Mouse (Mus musculus) induced T-regulatory cell, adult 2 months (primary cell): ENCODE data around the gene Ankrd60.
A peak's percentile ranks its signal among the peaks of the same experiment; 100 is the strongest.

Source experiments
- DNase-seq: peaks from one replicate; pipeline ENCODE4 v3.0.0-alpha.2; 2012; ENCODE audit warnings: low read depth

Ankrd60 gene

DNA sequence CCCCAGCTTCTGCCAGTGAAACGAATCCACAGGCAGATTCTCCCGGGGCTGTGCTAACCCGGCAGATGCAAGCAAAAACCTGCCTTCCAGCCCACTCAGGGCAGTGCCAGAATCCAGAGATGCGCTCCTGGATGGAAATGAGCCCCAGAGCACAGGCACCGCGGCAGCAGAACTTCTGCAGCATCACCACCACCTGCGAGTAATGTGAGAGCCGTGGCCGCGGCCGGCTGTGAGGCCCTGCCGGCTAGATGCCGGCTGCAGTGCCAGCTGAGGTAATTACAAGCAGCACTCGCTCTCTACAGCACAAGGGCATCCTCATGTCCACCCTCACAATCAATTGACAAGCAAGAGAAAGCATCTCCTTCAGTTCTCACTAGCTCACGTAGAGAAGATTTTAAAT lies 6.2 kb upstream of the Ankrd60 start:
- DNase-seq = peak; percentile 37

DNA sequence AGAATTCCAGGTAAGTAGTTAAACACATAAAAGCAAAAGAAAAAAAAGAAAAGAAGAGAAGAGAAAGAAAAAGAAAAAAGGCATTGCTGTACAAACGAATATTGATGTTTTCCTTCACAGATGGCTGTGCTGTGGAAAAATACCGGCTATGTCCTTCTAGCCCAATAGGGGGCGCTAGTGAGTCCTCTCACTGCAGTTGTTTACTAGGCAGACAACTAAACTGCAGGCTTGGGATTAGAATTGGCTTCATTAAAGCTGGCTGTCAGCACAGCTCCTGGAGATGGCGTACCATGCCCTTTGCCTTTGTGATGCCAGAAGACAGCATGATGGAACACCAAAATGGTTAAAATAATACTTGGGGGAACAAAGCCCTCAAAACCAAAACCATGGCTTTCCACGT lies 5.3 kb upstream of the Ankrd60 start:
- DNase-seq = peak; percentile 79

GRCm38 (mm10) chr2:173582903-173583302 lies 4.7 kb upstream of the Ankrd60 start:
- peak; percentile 21 for DNase-seq

DNA sequence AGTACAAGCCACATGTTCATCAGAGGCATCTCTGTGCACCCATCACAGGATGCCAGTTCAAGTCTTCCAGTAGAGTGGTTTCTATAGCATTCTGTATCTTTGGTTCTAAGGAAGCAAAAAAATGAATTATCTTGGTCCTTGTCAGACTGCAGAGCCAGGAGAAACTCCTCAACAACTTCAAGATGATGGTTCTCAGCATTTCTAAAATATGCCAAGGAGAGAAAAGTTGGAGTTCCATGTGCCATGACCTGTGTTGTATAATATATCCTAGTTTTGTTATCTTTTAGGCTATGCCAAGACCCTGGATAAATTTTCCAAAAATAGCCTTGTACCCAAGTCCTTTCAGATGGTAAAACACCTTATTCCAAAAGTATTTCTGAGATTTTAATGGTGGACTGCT lies 2.9 kb upstream of the Ankrd60 start:
- DNase-seq = peak; percentile 18

- DNase-seq = no peak
Measured at GRCm38 (mm10) chr2:173578595-173578994, 430 bp upstream of the Ankrd60 start.

DNA sequence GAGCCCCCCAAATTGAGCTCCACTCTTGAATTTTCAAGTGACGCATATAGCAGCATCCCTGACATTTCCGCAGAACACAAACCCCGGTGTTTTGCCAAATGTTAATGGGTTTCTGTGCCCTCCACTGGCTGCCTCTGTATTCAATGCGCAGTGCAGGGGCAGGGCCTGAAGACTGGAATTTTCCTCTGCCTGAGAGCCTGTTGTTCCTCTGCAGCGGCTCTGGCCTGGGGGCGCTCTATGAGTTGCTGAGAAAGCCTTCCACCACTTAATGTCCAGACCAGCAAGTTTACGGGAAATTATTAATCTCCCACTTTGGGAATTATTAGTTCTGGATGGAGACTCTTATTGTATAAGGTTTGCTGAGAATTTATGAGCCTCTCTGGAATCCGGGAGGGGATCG lies 14.0 kb downstream of the Ankrd60 start:
- DNase-seq = no peak

- no peak for DNase-seq
Measured at GRCm38 (mm10) chr2:173563336-173563735, 14.8 kb downstream of the Ankrd60 start.

DNA sequence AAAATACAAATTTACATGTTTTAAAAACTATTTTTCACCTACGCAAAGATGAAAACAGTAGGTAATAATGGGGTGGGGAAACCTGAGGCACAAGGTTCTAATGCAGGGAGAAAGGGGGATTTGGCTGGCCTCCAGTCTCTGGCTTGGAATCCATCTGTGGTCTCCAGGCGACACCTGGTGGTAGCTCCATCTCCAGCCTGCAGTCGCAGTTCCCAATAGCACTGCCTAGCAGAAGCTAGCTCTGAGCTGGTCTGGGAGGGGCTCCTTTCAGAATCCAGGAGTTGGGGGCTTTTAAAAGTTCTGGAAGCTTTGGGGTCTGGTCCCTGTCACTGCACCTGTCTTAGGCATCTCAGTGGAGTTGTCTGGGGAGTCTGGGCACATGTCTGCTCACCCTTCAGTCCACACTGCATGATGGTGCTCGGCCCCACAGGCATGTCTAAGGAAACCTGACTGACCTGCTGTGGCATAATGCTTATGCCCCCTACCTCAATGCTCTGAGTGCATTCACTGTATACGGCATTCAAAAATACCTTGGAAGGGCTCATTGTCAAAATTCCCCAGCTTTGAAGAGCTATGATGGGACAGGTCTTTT lies 16.2 kb downstream of the Ankrd60 start:
- peak; percentile 71 for DNase-seq

GRCm38 (mm10) chr2:173558754-173559396 lies 19.3 kb downstream of the Ankrd60 start:
- no peak for DNase-seq

DNA sequence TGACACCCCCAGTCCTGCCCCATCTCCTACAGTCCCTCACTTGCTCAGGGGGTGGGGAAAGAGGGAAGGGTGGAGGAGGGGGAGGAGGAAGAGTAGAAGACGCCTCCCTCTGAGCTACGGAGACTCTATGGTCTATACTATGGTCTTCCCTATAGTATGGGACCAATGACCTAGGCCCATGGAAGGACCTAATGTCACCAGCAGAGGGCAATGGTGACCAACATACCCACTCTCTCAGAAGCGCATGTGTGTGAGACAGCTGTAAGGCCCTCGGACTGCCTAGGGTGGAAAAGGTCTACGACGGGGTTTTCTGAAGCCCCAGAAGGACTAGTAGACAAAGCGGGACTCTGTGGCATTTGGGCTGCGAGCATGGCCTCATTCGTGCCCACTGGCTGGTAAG lies 24.3 kb downstream of the Ankrd60 start:
- peak; percentile 77 for DNase-seq

DNA sequence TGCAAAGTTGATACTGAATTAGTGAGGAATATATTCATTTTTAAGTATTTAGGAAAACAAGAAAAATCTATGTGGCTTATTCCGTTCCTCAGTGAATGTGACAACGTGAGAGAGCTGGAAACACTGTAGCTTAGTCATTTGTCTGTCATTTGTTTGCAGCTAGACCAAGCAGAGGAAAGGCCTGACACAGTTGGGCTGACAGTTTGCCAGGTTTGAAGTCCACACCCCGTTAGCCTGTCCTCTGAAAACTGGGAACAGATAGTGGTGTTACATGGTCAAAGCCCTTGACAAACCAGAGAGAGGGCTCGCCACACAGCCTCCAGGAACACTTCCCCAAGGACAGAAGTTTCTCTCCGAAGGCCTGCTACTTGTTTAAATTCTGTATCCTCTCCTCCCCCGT lies 27.5 kb downstream of the Ankrd60 start:
- no peak for DNase-seq

- DNase-seq = no peak
Measured at GRCm38 (mm10) chr2:173549236-173549635, 28.9 kb downstream of the Ankrd60 start.

DNA sequence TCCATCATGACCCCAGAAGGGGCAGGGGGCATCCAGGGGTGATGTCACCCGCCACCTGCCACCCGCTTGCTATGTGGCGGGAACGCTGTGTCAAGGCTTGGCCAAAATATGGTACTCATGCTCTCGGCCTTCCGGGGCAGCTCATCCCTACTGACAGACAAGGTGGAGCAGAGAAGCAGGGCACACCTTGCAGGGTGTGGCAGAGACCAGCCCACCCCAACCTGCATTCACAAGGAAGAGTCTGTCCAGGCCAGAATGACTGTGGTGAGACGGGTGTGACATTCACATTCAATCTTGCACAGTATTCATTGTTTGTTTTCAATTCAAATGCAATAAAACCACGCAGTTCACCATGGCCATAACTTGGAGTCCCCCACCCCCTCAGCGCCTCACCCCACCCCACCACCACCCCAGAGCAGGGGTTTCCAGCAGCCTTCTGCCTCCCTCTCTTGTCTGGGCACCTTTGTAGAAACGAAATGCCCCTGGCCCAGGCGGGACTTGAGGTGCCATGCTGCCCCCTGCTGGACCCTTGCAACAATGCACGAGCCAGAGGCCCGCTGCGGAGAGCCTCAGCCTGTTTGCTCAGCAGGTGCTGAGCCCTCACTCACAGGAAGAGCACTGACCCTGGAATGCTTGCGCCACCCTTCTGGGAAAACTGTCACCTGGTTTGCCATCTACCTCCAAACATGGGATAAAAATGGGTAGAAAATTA lies 32.0 kb downstream of the Ankrd60 start:
- DNase-seq = peak; percentile 88

DNA sequence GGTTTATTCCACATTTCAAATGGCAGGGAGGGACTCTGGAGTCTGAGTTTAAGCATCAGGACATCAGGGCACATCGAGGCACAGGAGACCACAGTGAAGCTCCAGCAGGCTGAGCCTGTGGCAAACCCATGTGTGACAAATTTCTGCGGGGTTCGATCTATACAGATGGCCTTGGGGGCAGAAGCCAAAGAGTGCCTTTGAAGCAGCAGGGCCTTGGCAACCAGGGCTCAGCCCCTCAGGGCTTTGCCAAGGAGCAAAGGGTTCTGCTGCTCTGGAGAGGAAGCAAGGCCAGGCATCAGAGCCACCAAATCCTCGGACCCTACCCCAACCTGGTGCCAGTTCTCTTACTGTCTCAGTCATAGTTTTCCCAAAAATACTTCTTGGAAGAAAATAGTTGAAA lies 35.4 kb downstream of the Ankrd60 start:
- DNase-seq = no peak

DNA sequence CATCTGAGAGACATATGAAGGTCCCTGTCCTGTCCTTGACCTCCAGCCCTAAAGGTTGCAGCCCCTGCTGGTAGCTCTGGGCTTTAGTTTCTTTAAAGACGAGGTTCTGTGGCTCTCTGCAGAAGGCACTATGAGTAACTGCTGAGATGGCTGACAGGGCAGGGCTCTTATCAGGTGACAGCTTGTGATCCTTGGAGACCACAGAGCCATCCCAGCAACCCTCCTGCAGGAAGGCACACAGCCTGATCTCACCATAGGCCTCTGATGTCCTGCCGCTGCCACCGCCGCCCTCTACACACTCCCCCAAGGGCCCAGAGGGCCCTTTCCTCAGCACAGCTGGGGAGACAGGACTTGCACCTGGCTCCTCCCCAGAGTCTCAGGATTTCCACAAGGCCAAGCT lies 36.4 kb downstream of the Ankrd60 start:
- no peak for DNase-seq

GRCm38 (mm10) chr2:173539781-173540180 lies 38.4 kb downstream of the Ankrd60 start:
- DNase-seq = no peak

GRCm38 (mm10) chr2:173535886-173536285 lies 42.3 kb downstream of the Ankrd60 start:
- no peak for DNase-seq

DNA sequence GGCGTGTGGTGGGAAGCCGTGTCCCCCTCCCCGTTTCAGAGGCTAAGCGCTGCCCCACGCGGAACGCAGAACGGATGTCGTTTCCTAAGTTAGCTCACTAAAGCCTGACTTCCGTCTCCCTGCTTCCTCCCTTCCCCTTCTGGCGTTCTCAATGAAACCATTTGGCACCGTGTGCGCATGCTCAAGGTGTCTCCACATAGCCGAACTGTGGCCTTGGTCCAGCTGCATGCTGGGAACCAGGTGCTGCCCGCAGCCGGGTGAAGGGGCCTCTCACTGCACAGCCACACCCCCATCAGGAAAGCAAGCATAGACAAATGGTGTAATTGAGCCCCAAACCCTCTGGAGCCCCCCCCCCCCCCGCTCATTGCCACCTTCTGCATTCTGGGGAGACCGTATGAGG lies 42.8 kb downstream of the Ankrd60 start:
- DNase-seq = no peak

DNA sequence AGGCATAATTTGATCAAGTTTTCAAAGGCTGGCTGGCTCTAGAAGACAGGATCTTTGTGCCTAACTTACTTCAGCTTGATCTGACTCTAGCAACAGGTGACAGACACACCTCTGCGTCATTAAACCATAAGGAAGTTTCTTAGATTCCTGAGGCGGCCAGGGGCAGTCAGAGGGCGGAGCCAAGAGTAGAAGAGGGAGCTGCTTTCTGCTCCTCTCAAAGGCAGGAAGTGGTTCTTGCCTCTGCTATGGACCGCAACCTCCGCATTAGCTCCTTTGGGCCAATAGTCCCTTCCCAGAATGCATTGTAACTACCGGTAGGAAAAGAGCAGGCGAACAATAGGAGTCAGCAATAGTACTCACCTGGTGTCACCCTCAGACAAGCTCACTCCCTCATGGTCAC lies 43.6 kb downstream of the Ankrd60 start:
- DNase-seq = peak; percentile 74

- no peak for DNase-seq
Measured at GRCm38 (mm10) chr2:173532711-173533462, 45.3 kb downstream of the Ankrd60 start.

DNA sequence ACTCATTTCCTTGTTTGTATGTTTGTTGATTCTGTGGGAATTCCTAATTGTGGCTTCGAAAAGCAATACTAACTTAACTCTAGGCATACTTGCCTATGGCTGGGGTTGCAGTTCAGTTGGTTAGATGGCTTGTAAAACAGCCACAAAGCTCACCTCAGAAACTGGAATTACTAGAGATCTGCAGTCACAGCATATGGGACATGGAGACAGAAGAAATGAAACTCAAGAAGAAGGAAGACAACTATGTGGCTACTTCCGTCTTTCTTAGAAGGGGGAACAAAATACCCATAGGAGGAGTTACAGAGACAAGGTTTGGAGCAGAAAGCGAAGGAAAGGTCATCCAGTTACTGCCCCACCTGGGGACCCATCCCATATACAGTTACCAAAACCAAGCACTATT lies 49.7 kb downstream of the Ankrd60 start:
- no peak for DNase-seq

DNA sequence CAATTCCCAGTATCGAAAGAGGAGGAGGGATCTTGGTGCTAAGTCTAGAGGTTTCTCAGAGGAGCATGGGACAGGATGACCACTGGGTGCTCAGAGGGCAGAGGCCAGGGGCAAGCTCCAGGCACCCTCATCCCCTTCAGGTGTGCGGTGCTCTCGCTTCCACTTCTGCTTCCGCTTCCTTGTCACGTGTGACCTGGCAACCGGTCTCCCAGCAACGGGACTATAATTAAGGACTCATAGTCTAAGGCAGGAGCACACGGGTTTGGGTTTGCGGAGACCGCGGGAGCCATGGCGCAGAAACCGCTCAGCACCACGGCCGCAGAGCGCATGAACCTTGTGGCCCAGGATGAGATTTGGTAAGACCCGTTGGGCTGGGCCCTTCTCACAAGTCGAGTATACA lies 55.8 kb downstream of the Ankrd60 start, which contains the start of gene 1700021F07Rik:
1700021F07Rik (plus strand) TSS at position 211 of the 400 bp plus-strand sequence.
- no peak for DNase-seq
